Mouse (Mus musculus): ENCODE results near the gene Map6. TPM values are rescaled to one million over a fixed set of nuclear protein-coding genes. Genes with fewer than 3 reads are reported as not detected.

Map6 gene
- polyA plus RNA-seq, 1 experiment from 2014 or later: 106 TPM

- 0 out of 2 replicates have a peak, but pooled peaks have one; percentile 0 for ATAC-seq
- no peaks in the 10 kb centered on the region for H3K27me3 ChIP-seq
- peak overlapping the region; percentile 69 for H3K4me3 ChIP-seq (replicated peaks)
- WGBS: 12% methylated on average over 30 of the region's 30 CpGs
- H3K36me3 ChIP-seq: peaks cover 4% of the 10 kb centered on the region
- H3K4me2 ChIP-seq (replicated peaks): peak overlapping the region; percentile 80
- H3K9me3 ChIP-seq: no peaks in the 10 kb centered on the region
- H3K9ac ChIP-seq (replicated peaks): peak overlapping the region; percentile 86
- H3K27ac ChIP-seq: peak overlapping the region; percentile 98
- peaks cover 55% of the 10 kb centered on the region for H3K4me1 ChIP-seq (replicated peaks)
Observed at GRCm38 (mm10) chr7:99382088-99383000, 115.1 kb downstream of the Map6 start.

DNA sequence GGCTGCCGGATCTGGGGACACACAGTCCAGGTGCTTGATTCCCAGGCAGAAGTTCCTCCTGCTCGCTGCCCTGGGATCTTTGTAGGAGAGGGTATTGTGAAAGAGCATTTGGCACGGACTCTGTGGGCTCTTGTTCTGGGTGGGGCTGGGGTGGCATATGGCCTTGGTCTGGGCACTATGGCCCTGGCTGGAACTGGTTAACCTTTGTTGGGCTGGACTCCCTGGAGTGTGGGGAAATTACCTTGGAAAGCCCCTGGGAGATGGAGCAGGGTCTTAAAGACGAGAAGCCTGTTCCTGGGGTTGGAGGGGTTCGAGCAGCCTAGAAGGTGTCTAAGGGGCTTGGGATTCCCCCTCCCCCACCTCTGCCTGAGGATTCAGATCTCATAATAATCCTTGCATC lies 116.0 kb downstream of the Map6 start:
- H3K27me3 ChIP-seq: no peaks in the 10 kb centered on the region
- 50% methylated on average over 5 of the region's 5 CpGs for WGBS
- H3K36me3 ChIP-seq: peaks cover 13% of the 10 kb centered on the region
- peak overlapping the region; percentile 80 for H3K4me2 ChIP-seq (replicated peaks)
- H3K9me3 ChIP-seq: no peaks in the 10 kb centered on the region
- H3K4me1 ChIP-seq (replicated peaks): peaks cover 55% of the 10 kb centered on the region
- peak overlapping the region; percentile 86 for H3K9ac ChIP-seq (replicated peaks)
- ATAC-seq: no peak
- H3K27ac ChIP-seq: peak overlapping the region; percentile 57; the same call in 1 of the 2 replicates
- H3K4me3 ChIP-seq (replicated peaks): peak overlapping the region; percentile 69

DNA sequence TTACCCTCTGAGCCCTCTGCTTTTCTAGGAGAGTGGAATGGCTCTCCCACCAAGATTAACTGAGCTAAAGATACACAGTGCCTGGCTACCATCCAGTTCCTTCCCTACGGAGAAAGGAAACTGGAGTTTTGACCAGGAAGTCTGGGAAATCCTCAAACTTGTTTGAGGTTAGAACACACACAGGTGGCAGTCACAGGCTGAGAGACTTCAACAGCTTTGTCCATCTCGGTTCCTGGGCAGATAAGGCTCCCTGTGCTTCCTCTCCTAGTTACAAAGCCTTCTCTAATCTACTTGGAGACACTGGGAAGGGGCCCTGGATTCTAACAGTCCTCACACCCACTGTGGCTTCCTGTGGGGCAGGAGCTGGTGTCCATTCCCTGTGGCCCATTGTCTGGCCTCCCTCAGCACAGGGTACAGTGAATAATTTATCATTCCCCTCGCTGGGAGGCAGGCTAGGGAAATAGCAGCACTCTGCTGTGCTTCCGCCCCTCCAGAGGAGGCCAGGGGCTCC lies 116.9 kb downstream of the Map6 start:
- Histone ChIP-seq H3K4me3 (replicated peaks) (peak overlapping the region; percentile 69), H3K4me1 (replicated peaks) (peaks cover 56% of the 10 kb centered on the region), H3K27me3 (no peaks in the 10 kb centered on the region), H3K9ac (replicated peaks) (peak overlapping the region; percentile 86), H3K9me3 (no peaks in the 10 kb centered on the region), H3K27ac (peak overlapping the region; percentile 57), H3K36me3 (peaks cover 23% of the 10 kb centered on the region), H3K4me2 (replicated peaks) (peak overlapping the region; percentile 80)
- 21% methylated on average over 4 of the region's 4 CpGs for WGBS
- ATAC-seq: no peak

DNA sequence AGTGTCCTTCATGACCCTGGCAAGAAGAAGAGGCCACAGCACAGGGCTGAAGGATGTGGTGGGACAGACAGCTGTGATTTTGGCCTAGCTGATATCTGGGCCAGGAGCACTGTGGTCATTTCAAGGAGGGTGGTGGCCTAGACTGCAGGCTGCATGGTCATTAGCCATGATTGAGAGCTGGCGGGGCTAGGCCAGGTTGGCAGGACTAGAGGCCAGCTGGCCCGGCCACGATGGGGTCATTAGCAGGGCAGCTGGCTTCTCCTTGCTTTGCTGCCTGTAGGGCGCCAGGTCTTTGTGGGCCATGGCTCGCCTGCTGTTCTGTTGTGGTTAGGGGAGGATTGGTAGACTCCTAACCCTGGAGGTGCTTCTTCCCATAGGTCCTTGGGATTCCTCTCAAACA lies 118.8 kb downstream of the Map6 start:
- Histone ChIP-seq H3K9ac (replicated peaks) (peak overlapping the region; percentile 86; the same call in 1 of the 2 replicates), H3K27ac (no peak overlapping the region), H3K9me3 (no peaks in the 10 kb centered on the region), H3K27me3 (no peaks in the 10 kb centered on the region), H3K4me1 (replicated peaks) (peaks cover 66% of the 10 kb centered on the region), H3K4me3 (replicated peaks) (no peak overlapping the region), H3K36me3 (peaks cover 29% of the 10 kb centered on the region), H3K4me2 (replicated peaks) (peak overlapping the region; percentile 10; the same call in 1 of the 2 replicates)
- 62% methylated on average over 5 of the region's 5 CpGs for WGBS
- no peak for ATAC-seq

Other genes starting within 250 kb of the Map6 start
- gene Uvrag, start 126.3 kb upstream of the Map6 start, polyA plus RNA-seq (2015; fragmentation: Nextera tagmentation; extraction: Ambion mirVana): 13.1 and 16.3 TPM in 2 replicates
- 11.1 and 12.8 TPM in 2 replicates for gene Dgat2, start 84.7 kb upstream of the Map6 start, polyA plus RNA-seq (2015; fragmentation: Nextera tagmentation; extraction: Ambion mirVana)
- gene Mogat2, start 28.8 kb upstream of the Map6 start, polyA plus RNA-seq (2015; fragmentation: Nextera tagmentation; extraction: Ambion mirVana): 2.2 and 3.0 TPM in 2 replicates
- 244 and 284 TPM in 2 replicates for gene Serpinh1, start 85.8 kb downstream of the Map6 start, polyA plus RNA-seq (2015; fragmentation: Nextera tagmentation; extraction: Ambion mirVana)
- gene Gdpd5, start 114.0 kb downstream of the Map6 start, polyA plus RNA-seq (2015; fragmentation: Nextera tagmentation; extraction: Ambion mirVana): 42.5 and 46.4 TPM in 2 replicates
- gene Klhl35, start 198.6 kb downstream of the Map6 start, polyA plus RNA-seq (2015; fragmentation: Nextera tagmentation; extraction: Ambion mirVana): 9.0 and 17.2 TPM in 2 replicates
- 531 and 554 TPM in 2 replicates for gene Rps3, start 216.3 kb downstream of the Map6 start, polyA plus RNA-seq (2015; fragmentation: Nextera tagmentation; extraction: Ambion mirVana)